Mouse (Mus musculus) small intestine, adult 2 months (tissue): ENCODE measurements around the gene Rerg.

ENCODE experiments used
- CTCF ChIP-seq: fragments of 200-500 bp; IDR thresholded peaks from 2 replicates; pipeline ENCODE4 v1.5.1; 2012; ENCODE audit warnings: low read depth, mild to moderate bottlenecking, control low read depth, inconsistent platforms, low read length, moderate library complexity, mixed read lengths; ENCODE audit not compliant: insufficient replicate concordance, insufficient read length; ENCODE audit errors: extremely low read depth
- POLR2A ChIP-seq: fragments of 200-500 bp; IDR thresholded peaks from 2 replicates; pipeline ENCODE4 v1.6.1; 2012; ENCODE audit warnings: low read depth, mild to moderate bottlenecking, control low read depth, inconsistent platforms, low read length, moderate library complexity

DNA sequence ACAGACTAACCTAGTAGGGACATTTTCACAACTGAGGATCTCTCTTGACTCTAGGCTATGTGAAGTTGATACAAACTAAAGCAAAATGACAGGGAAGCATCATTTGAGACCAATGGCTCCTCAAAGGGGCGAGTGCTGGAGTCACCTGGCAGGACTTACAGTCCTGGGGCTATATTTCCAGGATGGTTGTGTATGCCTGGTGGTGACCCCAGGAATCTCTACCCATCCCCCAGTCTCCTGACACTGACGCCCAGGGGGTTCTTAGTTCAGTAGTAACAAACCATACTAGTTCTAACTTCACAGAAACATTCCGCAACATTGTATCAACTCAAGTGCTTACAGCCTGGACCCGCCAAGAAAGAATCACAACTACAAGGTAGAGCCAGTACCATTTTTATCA, 32.4 kb upstream of the Rerg start:
- TF ChIP-seq POLR2A (no peak), CTCF (no peak)
